Comparison of ENCODE assay signal across 18 mouse cellular contexts in the genomic region with DNA sequence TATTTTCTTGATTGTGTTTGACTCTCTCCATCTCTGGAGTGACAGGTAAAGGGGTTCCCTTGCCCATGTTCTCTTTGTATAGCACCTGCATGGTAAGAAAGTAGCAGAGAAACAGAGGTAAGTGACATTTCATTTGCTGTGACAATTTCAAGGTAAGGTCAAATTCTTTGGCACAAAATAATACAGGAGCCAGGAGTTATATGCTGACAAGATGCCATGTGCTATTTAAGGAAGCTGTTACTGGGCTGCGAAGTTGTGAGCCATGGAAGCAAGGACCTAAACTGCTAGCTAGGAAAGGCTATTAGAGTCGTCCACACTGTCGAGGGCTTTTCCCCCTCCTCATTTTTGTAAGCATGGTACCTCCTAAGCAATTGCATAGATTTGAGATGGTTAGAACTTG.
"Had no signal": no experiment of that assay in that cellular context is flagged by ENCODE, and none has a peak within 500 bp of the region (broad histone marks: within the 10 kb centered on the region; RNA-seq: fewer than 3 reads in every experiment).

No protein-coding gene starts in this region.

- H3K36me3 ChIP-seq: liver, embryonic 13.5 days; midbrain, embryonic 15.5 days; neural tube, embryonic 12.5 days; neural tube, embryonic 15.5 days had no signal

- H3K9ac ChIP-seq: liver, embryonic 13.5 days; midbrain, embryonic 15.5 days; neural tube, embryonic 12.5 days; neural tube, embryonic 15.5 days had no signal

- ATAC-seq: midbrain, embryonic 15.5 days had no signal

- H3K27me3 ChIP-seq: liver, embryonic 13.5 days; midbrain, embryonic 15.5 days; neural tube, embryonic 12.5 days; neural tube, embryonic 15.5 days had no signal

- H3K4me2 ChIP-seq: liver, embryonic 13.5 days; midbrain, embryonic 11.5 days; midbrain, embryonic 15.5 days; neural tube, embryonic 12.5 days; neural tube, embryonic 15.5 days had no signal

- DNase-seq: kidney, postnatal 36 days; layer of hippocampus, postnatal 36 days; liver, embryonic 13.5 days; lung, adult 2 months; lung, postnatal 14 days; lung, postnatal 4 days; right cerebral cortex, adult 18-20 months; right cerebral cortex, postnatal 14 days; right cerebral cortex, postnatal 4 days; thymus, adult 2 months; thymus, postnatal 14 days; thymus, postnatal 4 days had no signal

- H3K27ac ChIP-seq: left cerebral cortex, adult 2 months; liver, embryonic 13.5 days; midbrain, embryonic 15.5 days; neural tube, embryonic 12.5 days; neural tube, embryonic 15.5 days; stomach, postnatal 0 days had no signal

- H3K4me1 ChIP-seq: liver, embryonic 13.5 days; midbrain, embryonic 15.5 days; neural tube, embryonic 12.5 days; neural tube, embryonic 15.5 days had no signal

- H3K4me3 ChIP-seq: left cerebral cortex, adult 2 months; liver, embryonic 13.5 days; midbrain, embryonic 15.5 days; neural tube, embryonic 12.5 days; neural tube, embryonic 15.5 days had no signal

- H3K9me3 ChIP-seq: liver, embryonic 13.5 days; midbrain, embryonic 15.5 days; neural tube, embryonic 12.5 days; neural tube, embryonic 15.5 days had no signal
